Mouse (Mus musculus) kidney, embryonic 15.5 days (tissue): ENCODE data around the gene Oas1g. TPM values are rescaled to one million over a fixed set of nuclear protein-coding genes. Genes with fewer than 3 reads are reported as not detected.
"Not testable (repeated sequence)": the region's sequence is repeated elsewhere in the genome, so short reads cannot be mapped to it uniquely, and the experiment has no call there.

Experiments
- ATAC-seq: fragments of 200-750 bp; cut with Nextera tagmentation; replicated peaks from 2 replicates; pipeline ENCODE4 v1.8.0; 2017; ENCODE audit warnings: moderate TSS enrichment; ENCODE audit not compliant: low FRiP score
- H3K27ac ChIP-seq: fragments of 300-500 bp; sonication (generic); 2 replicates; pipeline ENCODE4 v1.5.1; 2015; ENCODE audit warnings: mild to moderate bottlenecking, inconsistent platforms
- H3K27me3 ChIP-seq: fragments of 300-500 bp; sonication (generic); 2 replicates; pipeline ENCODE4 v1.6.1; 2015; ENCODE audit warnings: inconsistent platforms
- H3K36me3 ChIP-seq: fragments of 300-500 bp; sonication (generic); 2 replicates; pipeline ENCODE4 v1.6.1; 2015; ENCODE audit warnings: inconsistent platforms
- H3K4me1 ChIP-seq: fragments of 300-500 bp; sonication (generic); 2 replicates; pipeline ENCODE4 v1.6.1; 2015; ENCODE audit warnings: inconsistent platforms
- H3K4me2 ChIP-seq: fragments of 300-500 bp; sonication (generic); 2 replicates; pipeline ENCODE4 v1.6.1; 2015; ENCODE audit warnings: moderate library complexity, mild to moderate bottlenecking, inconsistent platforms
- H3K4me3 ChIP-seq: fragments of 300-500 bp; sonication (generic); replicated peaks from 2 replicates; pipeline ENCODE4 v1.5.1; 2015; ENCODE audit warnings: mild to moderate bottlenecking, inconsistent platforms
- H3K9ac ChIP-seq: fragments of 300-500 bp; sonication (generic); 2 replicates; pipeline ENCODE4 v1.6.1; 2015; ENCODE audit warnings: mild to moderate bottlenecking, inconsistent platforms
- H3K9me3 ChIP-seq: fragments of 300-500 bp; sonication (generic); replicated peaks from 2 replicates; pipeline ENCODE4 v1.6.1; 2016; ENCODE audit warnings: inconsistent platforms
- WGBS: fragments of 180-500 bp; shearing (Covaris S2); methylation state at CpG from one replicate; pipeline ENCODE4 v1.1.7; 2015; ENCODE audit warnings: mixed read lengths; 5-methylcytosine and 5-hydroxymethylcytosine counted together
- polyA plus RNA-seq: library from polyadenylated mRNA; unstranded; fragments of >200 nt; fragmentation: Nextera tagmentation; extraction: Ambion mirVana; gene quantifications from 2 replicates; pipeline ENCODE4 v1.2.1, GENCODE M21; 2015

The Oas1g gene
- polyA plus RNA-seq, 1 experiment from 2014 or later = 0.68 TPM

DNA sequence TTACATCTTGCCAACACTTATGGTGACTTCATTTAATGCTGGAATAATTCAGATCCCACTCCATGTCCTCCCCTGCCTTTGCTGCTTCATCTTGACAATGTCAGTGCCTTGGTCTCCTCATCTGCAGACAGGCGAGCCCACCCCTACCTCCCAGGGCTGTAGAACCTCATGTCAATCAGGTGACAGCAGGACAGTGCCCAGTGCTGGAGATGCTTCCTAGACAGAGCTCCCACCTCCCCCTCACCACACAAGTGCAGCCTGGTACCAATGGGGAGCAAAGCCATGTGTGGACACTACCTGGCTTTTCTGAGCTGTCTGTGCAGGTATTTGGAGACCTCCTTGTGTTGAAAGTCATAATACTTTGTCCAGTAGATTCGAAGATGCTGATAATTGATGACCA lies 8.6 kb downstream of the Oas1g start:
- not testable (repeated sequence) for H3K27me3 ChIP-seq, H3K27ac ChIP-seq, H3K4me1 ChIP-seq, H3K4me2 ChIP-seq, H3K4me3 ChIP-seq, H3K9me3 ChIP-seq, H3K9ac ChIP-seq, H3K36me3 ChIP-seq, ATAC-seq
- 62% methylated on average over 2 of the region's 2 CpGs for WGBS

DNA sequence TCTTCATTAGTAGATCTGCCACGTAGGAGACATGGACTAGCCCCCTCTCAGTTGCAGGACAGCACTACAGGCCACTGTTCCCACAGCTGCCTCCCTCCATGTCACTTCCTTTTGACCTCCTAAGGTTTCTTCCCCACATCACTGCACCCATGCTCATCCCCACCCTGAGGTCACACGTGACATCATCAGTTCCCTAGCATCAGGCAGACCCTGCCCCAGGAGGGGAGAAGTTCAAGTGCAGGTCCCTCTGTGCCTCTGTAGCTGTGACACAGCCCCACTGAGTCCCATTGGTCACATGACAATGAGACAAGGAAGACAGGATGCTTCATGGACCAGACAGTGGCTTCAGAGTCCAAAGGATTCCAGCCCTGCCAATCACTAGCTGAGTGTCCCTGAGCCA lies 10.0 kb downstream of the Oas1g start:
- H3K9me3 ChIP-seq, H3K27ac ChIP-seq, H3K4me3 ChIP-seq, H3K36me3 ChIP-seq, H3K4me2 ChIP-seq, H3K27me3 ChIP-seq, ATAC-seq, H3K4me1 ChIP-seq, H3K9ac ChIP-seq: not testable (repeated sequence)
- 89% methylated on average over 2 of the region's 2 CpGs for WGBS

DNA sequence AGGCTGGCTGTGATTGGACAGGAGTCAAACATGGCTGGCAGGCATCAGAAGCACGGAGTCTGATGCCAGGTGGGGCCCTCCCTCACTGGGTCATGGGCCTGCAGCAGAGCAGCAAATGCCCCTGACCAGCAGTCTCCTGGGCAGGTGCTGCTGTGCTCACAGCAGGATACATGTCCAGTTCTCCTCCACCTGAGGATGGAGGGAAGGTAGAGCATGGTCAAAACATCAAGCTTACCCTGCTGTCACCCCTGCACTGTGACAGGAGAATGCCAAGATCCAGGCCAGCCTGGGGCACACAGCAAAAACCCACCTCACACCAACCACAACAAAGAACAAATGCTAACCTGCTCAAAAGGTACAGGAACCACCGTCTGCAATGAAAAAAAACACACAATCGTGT lies 10.6 kb downstream of the Oas1g start:
- not testable (repeated sequence) for H3K9ac ChIP-seq, H3K36me3 ChIP-seq, ATAC-seq, H3K27ac ChIP-seq, H3K27me3 ChIP-seq, H3K4me3 ChIP-seq, H3K9me3 ChIP-seq, H3K4me2 ChIP-seq, H3K4me1 ChIP-seq
- 70% methylated on average over 2 of the region's 3 CpGs for WGBS

DNA sequence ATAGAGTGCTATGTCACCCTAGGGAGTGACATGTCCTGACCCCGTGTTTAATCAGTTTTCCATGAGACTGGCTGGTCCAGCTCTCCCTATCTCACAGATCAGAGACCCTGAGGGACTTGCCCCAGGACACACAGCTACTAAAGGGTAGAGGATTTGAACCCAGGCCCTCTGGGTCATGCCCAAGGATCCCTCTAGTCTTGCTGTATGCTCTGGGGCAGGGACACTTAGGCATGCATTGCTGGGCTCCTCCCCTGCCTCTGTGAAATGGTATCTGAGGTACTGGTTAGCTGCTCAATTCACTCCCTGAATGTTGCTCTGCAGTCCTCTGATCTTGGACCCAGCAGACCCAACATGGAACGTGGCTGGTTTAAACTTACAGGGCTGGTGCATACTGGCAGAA lies 15.9 kb downstream of the Oas1g start:
- H3K9ac ChIP-seq = no peak overlapping the region
- WGBS = 42% methylated on average over 2 of the region's 2 CpGs
- H3K9me3 ChIP-seq = no peaks in the 10 kb centered on the region
- H3K4me3 ChIP-seq = no peak overlapping the region
- H3K27ac ChIP-seq = no peak overlapping the region
- peak; percentile 46; the same call in 1 of the 2 replicates for ATAC-seq
- peaks cover 3% of the 10 kb centered on the region; the same call in 1 of the 2 replicates for H3K4me1 ChIP-seq
- no peak overlapping the region for H3K4me2 ChIP-seq
- peaks cover 3% of the 10 kb centered on the region; the same call in 1 of the 2 replicates for H3K27me3 ChIP-seq
- H3K36me3 ChIP-seq = no peaks in the 10 kb centered on the region

DNA sequence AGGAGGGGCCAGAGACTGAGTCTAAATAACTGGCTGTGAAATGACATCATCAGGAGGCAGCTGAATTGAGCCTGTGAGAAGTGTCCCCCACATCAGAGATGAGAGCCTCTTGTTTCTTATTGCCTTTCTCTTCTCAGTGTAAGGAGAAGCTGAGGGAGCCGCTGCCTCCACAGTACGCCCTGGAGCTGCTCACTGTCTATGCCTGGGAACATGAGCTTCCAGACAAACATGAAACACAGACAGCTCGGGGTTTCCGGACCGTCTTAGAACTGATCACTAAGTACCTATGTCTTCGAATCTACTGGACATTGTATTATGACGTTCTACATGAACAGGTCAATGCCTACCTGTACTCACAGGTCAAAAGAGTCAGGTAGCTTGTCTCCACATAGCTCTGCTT lies 16.6 kb downstream of the Oas1g start:
- H3K9me3 ChIP-seq = no peaks in the 10 kb centered on the region
- H3K9ac ChIP-seq = no peak overlapping the region
- H3K36me3 ChIP-seq = no peaks in the 10 kb centered on the region
- ATAC-seq = 0 out of 2 replicates have a peak, but pooled peaks have one; percentile 46
- peaks cover 3% of the 10 kb centered on the region; the same call in 1 of the 2 replicates for H3K4me1 ChIP-seq
- no peak overlapping the region for H3K27ac ChIP-seq
- peaks cover 3% of the 10 kb centered on the region; the same call in 1 of the 2 replicates for H3K27me3 ChIP-seq
- H3K4me3 ChIP-seq = no peak overlapping the region
- 43% methylated on average over 7 of the region's 7 CpGs for WGBS
- H3K4me2 ChIP-seq = no peak overlapping the region

DNA sequence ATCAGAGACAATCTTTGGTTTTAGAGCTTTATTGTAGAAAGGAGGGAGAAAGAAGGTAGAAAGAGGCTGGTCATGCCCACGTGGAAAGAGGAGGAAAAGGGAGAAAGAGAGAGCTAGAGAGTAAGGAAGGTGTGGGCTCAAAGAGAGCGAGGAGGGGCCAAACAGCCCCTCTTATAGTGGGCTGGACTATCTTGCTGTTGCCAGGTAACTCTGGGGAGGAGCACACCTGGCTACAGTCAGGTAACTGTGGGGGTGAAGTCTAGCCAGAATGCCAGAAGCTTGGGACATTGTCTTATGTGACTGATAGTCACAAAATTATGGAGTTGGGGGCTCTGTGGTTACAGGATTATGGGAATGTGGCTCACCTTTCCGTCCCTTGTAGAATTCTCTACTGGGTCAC lies 17.3 kb downstream of the Oas1g start:
- Histone ChIP-seq H3K4me1 (peaks cover 3% of the 10 kb centered on the region; the same call in 1 of the 2 replicates), H3K36me3 (no peaks in the 10 kb centered on the region), H3K27me3 (peaks cover 3% of the 10 kb centered on the region; the same call in 1 of the 2 replicates), H3K27ac (no peak overlapping the region), H3K4me3 (no peak overlapping the region), H3K9ac (no peak overlapping the region), H3K9me3 (no peaks in the 10 kb centered on the region), H3K4me2 (no peak overlapping the region)
- no peak for ATAC-seq
- whole genome bisulfite sequencing = 52% methylated on average over 3 of the region's 3 CpGs

DNA sequence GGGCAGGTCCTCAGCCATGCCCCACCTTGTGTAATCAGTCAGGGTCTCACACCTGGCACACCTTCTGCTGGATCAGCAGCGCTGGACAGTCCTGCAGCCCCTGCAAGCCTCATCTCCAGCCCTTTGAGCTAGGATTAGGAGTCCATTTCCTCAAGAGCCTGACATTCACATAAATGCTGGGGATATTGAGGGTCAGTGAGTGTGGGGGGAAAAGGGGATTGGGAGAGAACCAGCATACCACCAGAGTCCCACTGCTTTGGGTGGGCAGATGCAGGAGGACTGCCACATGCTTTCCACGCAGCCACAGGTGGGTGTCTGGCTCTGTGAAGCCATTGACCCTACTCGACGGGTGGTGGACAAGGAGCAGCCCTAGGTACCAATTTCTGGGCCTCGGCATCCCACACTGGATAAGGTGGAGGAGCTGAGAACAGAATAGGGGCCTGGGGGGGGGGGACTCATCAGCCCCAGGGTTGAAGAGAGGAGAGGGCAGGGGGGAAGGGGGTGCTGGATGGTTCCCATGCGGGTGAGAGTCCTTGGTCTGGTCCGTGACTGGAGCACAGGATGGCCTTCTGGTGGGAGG lies 17.9 kb downstream of the Oas1g start:
- no peak overlapping the region for H3K4me2 ChIP-seq
- H3K9me3 ChIP-seq = no peaks in the 10 kb centered on the region
- peaks cover 3% of the 10 kb centered on the region; the same call in 1 of the 2 replicates for H3K27me3 ChIP-seq
- ATAC-seq = no peak
- H3K27ac ChIP-seq = no peak overlapping the region
- H3K4me1 ChIP-seq = peaks cover 3% of the 10 kb centered on the region; the same call in 1 of the 2 replicates
- H3K9ac ChIP-seq = no peak overlapping the region
- H3K36me3 ChIP-seq = no peaks in the 10 kb centered on the region
- WGBS = 90% methylated on average over 7 of the region's 7 CpGs
- H3K4me3 ChIP-seq = no peak overlapping the region

DNA sequence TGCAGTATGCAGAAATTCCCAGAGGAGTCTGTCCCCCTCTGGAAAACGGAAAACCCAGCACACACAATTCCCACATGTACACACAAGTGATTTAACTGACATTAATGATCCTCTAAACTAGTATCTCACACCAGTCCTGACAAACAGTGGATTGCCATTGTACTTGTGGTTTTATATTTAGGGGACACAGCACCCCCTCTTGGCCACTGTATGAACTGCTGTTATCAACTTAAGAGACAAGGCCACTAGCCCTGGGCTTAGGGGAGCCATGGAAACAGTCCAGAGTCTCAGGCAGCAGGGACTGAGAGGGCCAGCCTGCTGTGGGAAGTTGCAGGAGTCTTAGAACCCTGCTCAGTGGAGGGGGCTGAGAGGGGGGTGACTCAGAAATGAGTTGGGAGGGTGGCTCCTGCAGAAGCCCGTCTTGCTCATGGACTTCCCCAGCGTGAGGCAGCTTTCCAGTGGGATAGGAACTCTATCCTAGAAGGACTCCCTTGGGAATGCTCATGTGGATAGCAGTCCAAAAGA lies 22.0 kb downstream of the Oas1g start:
- no peak for ATAC-seq
- Histone ChIP-seq H3K27ac (no peak overlapping the region), H3K9ac (no peak overlapping the region), H3K4me3 (no peak overlapping the region), H3K36me3 (no peaks in the 10 kb centered on the region), H3K9me3 (no peaks in the 10 kb centered on the region), H3K4me1 (peaks cover under 1% of the 10 kb centered on the region; the same call in 1 of the 2 replicates), H3K4me2 (no peak overlapping the region), H3K27me3 (peaks cover 3% of the 10 kb centered on the region; the same call in 1 of the 2 replicates)
- 74% methylated on average over 3 of the region's 3 CpGs for WGBS

DNA sequence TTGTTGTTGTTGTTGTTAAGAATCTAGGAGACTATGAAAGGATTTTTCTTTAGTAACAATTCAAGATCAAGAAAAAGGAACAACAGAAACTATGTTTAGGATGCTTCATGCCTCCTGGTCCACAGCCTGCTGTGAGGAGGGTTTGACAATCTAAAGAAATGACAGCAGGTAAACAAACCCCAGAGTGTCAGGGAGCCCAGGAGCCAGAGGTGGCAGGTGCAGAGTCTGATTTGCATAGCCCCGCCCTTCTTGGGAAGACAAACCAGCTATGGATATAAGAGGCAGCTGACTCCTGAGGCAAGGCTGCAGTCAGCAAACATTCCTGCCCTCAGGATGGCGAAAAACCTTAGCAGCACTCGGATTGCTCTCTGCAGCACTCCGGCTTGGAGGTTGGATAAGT lies 26.3 kb downstream of the Oas1g start, which contains the start of gene Oas1h:
Oas1h (plus strand) TSS at position 301 of the 400 bp plus-strand sequence.
- Histone ChIP-seq H3K4me2 (no peak within 1 kb of the TSS), H3K9me3 (no peaks in the 10 kb centered on the region), H3K27me3 (no peaks in the 10 kb centered on the region), H3K4me3 (no peak within 1 kb of the TSS), H3K9ac (no peak within 1 kb of the TSS), H3K27ac (no peak within 1 kb of the TSS), H3K4me1 (no peaks in the 10 kb centered on the region), H3K36me3 (no peaks in the 10 kb centered on the region)
- WGBS = 46% methylated on average over 4 of the region's 4 CpGs
- ATAC-seq = no peak

DNA sequence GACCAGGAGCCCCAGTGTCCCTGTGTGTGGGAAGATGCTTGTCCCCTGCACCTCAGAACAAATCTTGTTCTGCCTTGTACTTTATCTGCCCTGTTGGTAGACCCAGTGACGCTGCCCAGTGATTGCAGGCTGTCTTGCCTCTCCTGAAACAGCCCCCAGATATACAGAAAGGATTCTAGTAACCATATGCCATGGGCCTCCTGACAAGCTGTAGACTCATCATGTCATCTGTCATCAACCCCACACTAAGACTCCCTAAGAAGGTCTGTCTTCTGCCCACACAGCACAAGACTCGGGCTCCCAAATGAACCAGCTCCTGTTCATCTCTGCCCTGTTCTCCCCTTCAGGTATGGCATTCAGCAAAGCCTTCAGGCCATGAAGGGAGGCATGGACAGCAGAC lies 28.2 kb downstream of the Oas1g start:
- no peak overlapping the region for H3K4me2 ChIP-seq
- ATAC-seq = no peak
- no peaks in the 10 kb centered on the region for H3K4me1 ChIP-seq
- H3K36me3 ChIP-seq = no peaks in the 10 kb centered on the region
- H3K9ac ChIP-seq = no peak overlapping the region
- no peaks in the 10 kb centered on the region for H3K27me3 ChIP-seq
- no peak overlapping the region for H3K27ac ChIP-seq
- 90% methylated on average over 2 of the region's 2 CpGs for WGBS
- no peaks in the 10 kb centered on the region for H3K9me3 ChIP-seq
- no peak overlapping the region for H3K4me3 ChIP-seq

DNA sequence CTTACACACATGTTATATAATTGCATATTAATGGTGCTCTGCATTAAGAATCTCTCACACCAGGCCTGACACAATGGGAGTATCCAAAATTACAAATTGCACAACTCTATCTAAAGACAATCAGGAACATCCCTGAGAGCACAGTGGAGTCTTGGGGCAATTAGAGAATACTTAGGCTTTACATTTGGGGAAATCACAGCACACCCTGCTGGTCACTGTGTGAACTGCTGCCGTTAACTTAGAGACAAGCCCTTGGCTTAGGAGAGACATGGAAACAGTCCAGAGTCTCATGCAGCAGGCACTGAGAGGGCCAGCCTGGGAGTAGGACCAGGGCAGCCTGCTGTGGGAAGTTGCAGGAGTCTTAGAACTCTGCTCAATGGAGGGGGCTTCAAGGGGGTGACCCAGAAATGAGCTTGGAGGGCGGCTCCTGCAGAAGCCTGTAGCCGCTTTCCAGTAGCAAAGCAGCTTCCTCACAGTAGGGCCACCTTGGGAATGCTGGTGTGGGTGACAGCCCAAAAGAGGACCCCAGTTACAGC lies 37.7 kb downstream of the Oas1g start:
- Histone ChIP-seq H3K27ac (no peak overlapping the region), H3K36me3 (no peaks in the 10 kb centered on the region), H3K9ac (no peak overlapping the region), H3K9me3 (no peaks in the 10 kb centered on the region), H3K4me1 (no peaks in the 10 kb centered on the region), H3K4me3 (no peak overlapping the region), H3K27me3 (no peaks in the 10 kb centered on the region), H3K4me2 (no peak overlapping the region)
- no peak for ATAC-seq
- WGBS = 66% methylated on average over 3 of the region's 3 CpGs

DNA sequence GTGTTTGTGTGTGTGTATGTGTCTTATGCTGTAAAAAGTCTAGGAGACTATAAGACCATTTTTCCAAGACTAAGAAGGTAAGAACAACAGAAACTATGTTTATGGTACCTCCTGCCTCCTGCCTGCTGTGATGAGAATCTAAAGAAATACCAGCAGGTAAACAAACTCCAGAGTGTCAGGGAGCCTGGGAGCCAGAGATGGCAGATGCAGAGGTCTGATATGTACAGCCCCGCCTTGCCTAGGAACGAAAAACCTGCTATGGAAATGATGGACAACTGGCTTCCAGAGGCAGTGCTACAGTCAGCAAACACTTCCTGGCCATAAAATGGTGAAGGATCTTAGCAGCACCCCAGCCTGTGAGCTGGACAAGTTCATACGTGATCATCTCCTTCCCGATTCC lies 40.3 kb downstream of the Oas1g start, which contains the start of gene Oas1f:
Oas1f (plus strand) TSS at position 301 of the 400 bp plus-strand sequence.
- H3K9ac ChIP-seq = no peak within 1 kb of the TSS
- H3K4me3 ChIP-seq = no peak within 1 kb of the TSS
- no peaks in the 10 kb centered on the region for H3K9me3 ChIP-seq
- no peaks in the 10 kb centered on the region for H3K27me3 ChIP-seq
- no peak within 1 kb of the TSS for H3K27ac ChIP-seq
- no peaks in the 10 kb centered on the region for H3K4me1 ChIP-seq
- no peaks in the 10 kb centered on the region for H3K36me3 ChIP-seq
- WGBS = 68% methylated on average over 4 of the region's 4 CpGs
- ATAC-seq = no peak
- no peak within 1 kb of the TSS for H3K4me2 ChIP-seq
